Comparison of ENCODE assay signal across 8 mouse cellular contexts in genomic region chr9:64447522-64447921, GRCm38 (mm10).
A peak's percentile ranks its signal among the peaks of the same experiment; 100 is the strongest.
DNase-seq lines count a peak whose midpoint lies in the region; ATAC-seq and TF ChIP-seq lines count a peak whose summit lies in the region.

No protein-coding gene starts in this region.

- DNase-seq in urinary bladder, postnatal 14 days (ENCODE audit: low spot score) = peak; percentile 18
- no peak for DNase-seq in urinary bladder, adult 18-20 months (ENCODE audit: low spot score in 2 of 2)
- DNase-seq in forebrain, postnatal 0 days = peak; percentile 45
- DNase-seq in layer of hippocampus, postnatal 36 days = peak; percentile 39 to 42
- peak; percentile 30 for DNase-seq in lung, postnatal 36 days
- no peak for DNase-seq in MN1 (ENCODE audit: low spot score)

- WGBS in forebrain, postnatal 0 days = 17% methylated on average over 6 of the region's 6 CpGs
- 38% methylated on average over 6 of the region's 6 CpGs for WGBS in hindbrain, embryonic 16.5 days

- H3K4me2 ChIP-seq in forebrain, postnatal 0 days (ENCODE audit: low read depth) = no peak overlapping the region
- no peak overlapping the region for H3K4me2 ChIP-seq in hindbrain, embryonic 16.5 days (ENCODE audit: low read length)

- 0 out of 2 replicates have a peak, but pooled peaks cover 10% of the 10 kb centered on the region for H3K4me1 ChIP-seq in forebrain, postnatal 0 days (ENCODE audit: insufficient read depth)
- peaks cover 18% of the 10 kb centered on the region for H3K4me1 ChIP-seq in hindbrain, embryonic 16.5 days (ENCODE audit: control insufficient read depth, insufficient read depth, low read depth, low read length)

- H3K36me3 ChIP-seq in forebrain, postnatal 0 days (ENCODE audit: insufficient read depth) = no peaks in the 10 kb centered on the region
- no peaks in the 10 kb centered on the region for H3K36me3 ChIP-seq in hindbrain, embryonic 16.5 days (ENCODE audit: control insufficient read depth, insufficient read depth, low read length)

- H3K27me3 ChIP-seq in forebrain, postnatal 0 days (ENCODE audit: insufficient read depth, low read length) = no peaks in the 10 kb centered on the region
- H3K27me3 ChIP-seq in hindbrain, embryonic 16.5 days (replicated peaks; ENCODE audit: control insufficient read depth, insufficient read depth, low read length) = no peaks in the 10 kb centered on the region

- no peak overlapping the region for H3K9ac ChIP-seq in forebrain, postnatal 0 days
- 0 out of 2 replicates have a peak overlapping the region, but pooled peaks have one; percentile 13 for H3K9ac ChIP-seq in hindbrain, embryonic 16.5 days (ENCODE audit: low read depth, low read length)

- ATAC-seq in forebrain, postnatal 0 days = no peak
- ATAC-seq in hindbrain, embryonic 16.5 days = peak; percentile 43; the same call in 1 of the 2 replicates
- ATAC-seq in monocyte, adult 5-6 weeks (replicated peaks; ENCODE audit: insufficient number of reproducible peaks, low FRiP score, low TSS enrichment, poor library complexity, severe bottlenecking) = no peak

- no peak overlapping the region for H3K4me3 ChIP-seq in forebrain, postnatal 0 days (ENCODE audit: low read depth, low read length)
- no peak overlapping the region for H3K4me3 ChIP-seq in hindbrain, embryonic 16.5 days (ENCODE audit: low read length)

- no peaks in the 10 kb centered on the region for H3K9me3 ChIP-seq in forebrain, postnatal 0 days (ENCODE audit: low read length)
- H3K9me3 ChIP-seq in hindbrain, embryonic 16.5 days (ENCODE audit: control insufficient read depth, low read length) = no peaks in the 10 kb centered on the region

- H3K27ac ChIP-seq in forebrain, postnatal 0 days (ENCODE audit: low read depth, low read length) = no peak overlapping the region
- 0 out of 2 replicates have a peak overlapping the region, but pooled peaks have one; percentile 30 for H3K27ac ChIP-seq in hindbrain, embryonic 16.5 days (ENCODE audit: low read depth, low read length)

- no peak for TF ChIP-seq CTCF in forebrain, postnatal 0 days (IDR thresholded peaks at IDR 0.05; ENCODE audit: low read depth)

Comparison
In these comparisons a context has a peak if more than half of its experiments do, and no peak if none do; other contexts are left out.
1. DNase-seq: peak in urinary bladder, postnatal 14 days (single experiment), forebrain, postnatal 0 days (single experiment), layer of hippocampus, postnatal 36 days (2 of 2) and lung, postnatal 36 days (single experiment); none in urinary bladder, adult 18-20 months (0 of 2) and MN1 (single experiment).